In the genomic region with DNA sequence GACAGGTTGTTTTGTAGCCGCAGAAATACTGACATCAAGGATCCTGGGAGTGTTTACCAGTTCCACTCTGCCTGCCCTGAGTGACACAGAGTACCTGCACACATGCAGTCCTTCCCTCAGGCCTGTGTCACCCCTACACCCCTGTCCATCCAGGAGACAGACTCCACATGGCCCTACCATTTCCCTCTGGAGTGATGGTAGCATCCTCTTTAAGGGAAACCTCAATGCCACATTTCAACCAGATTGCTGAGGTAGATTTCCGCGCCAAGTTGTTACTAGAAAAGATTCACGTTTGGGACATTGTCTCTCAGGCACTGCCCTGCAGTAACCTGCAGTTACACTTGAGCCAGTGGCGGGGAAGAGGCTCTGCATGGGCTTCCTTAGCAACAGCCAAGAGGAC, we compare ENCODE assay signal across 24 mouse cellular contexts.
A peak's percentile ranks its signal among the peaks of the same experiment; 100 is the strongest.
DNase-seq lines count a peak whose midpoint lies in the region; ATAC-seq and TF ChIP-seq lines count a peak whose summit lies in the region.
"Had no signal": no experiment of that assay in that cellular context is flagged by ENCODE, and none has a peak within 500 bp of the region (broad histone marks: within the 10 kb centered on the region; RNA-seq: fewer than 3 reads in every experiment).

No protein-coding gene starts in this region.

- H3K36me3 ChIP-seq in heart, embryonic 12.5 days = peaks cover 4% of the 10 kb centered on the region; the same call in 1 of the 2 replicates
- H3K36me3 ChIP-seq in liver, embryonic 13.5 days = peaks cover 6% of the 10 kb centered on the region; the same call in 1 of the 2 replicates
- no peaks in the 10 kb centered on the region; the same call in 1 of the 2 replicates for H3K36me3 ChIP-seq in liver, embryonic 11.5 days (ENCODE audit: control insufficient read depth, insufficient read depth, low read length)
- H3K36me3 ChIP-seq in midbrain, embryonic 15.5 days (replicated peaks) = no peaks in the 10 kb centered on the region
- no peaks in the 10 kb centered on the region for H3K36me3 ChIP-seq in midbrain, embryonic 16.5 days (ENCODE audit: control insufficient read depth, insufficient read depth, low read length)
- H3K36me3 ChIP-seq: embryonic facial prominence, embryonic 15.5 days; G1E had no signal

- TF ChIP-seq CTCF in olfactory bulb, adult 2 months (IDR thresholded peaks at IDR 0.05; ENCODE audit: insufficient read depth, low read depth, low read length) = no peak

- no peaks in the 10 kb centered on the region for H3K27me3 ChIP-seq in heart, embryonic 12.5 days (replicated peaks)
- H3K27me3 ChIP-seq in liver, embryonic 13.5 days = no peaks in the 10 kb centered on the region
- H3K27me3 ChIP-seq in liver, embryonic 11.5 days (replicated peaks; ENCODE audit: control insufficient read depth, insufficient read depth, low read length) = no peaks in the 10 kb centered on the region
- H3K27me3 ChIP-seq in midbrain, embryonic 15.5 days (replicated peaks) = no peaks in the 10 kb centered on the region
- no peaks in the 10 kb centered on the region for H3K27me3 ChIP-seq in midbrain, embryonic 16.5 days (ENCODE audit: control insufficient read depth, insufficient read depth, low read depth, low read length)
- H3K27me3 ChIP-seq: embryonic facial prominence, embryonic 15.5 days had no signal

- H3K9ac ChIP-seq in heart, embryonic 12.5 days = no peak overlapping the region
- no peak overlapping the region for H3K9ac ChIP-seq in liver, embryonic 13.5 days
- no peak overlapping the region for H3K9ac ChIP-seq in liver, embryonic 11.5 days (ENCODE audit: low read depth, low read length)
- no peak overlapping the region for H3K9ac ChIP-seq in midbrain, embryonic 15.5 days
- no peak overlapping the region for H3K9ac ChIP-seq in midbrain, embryonic 16.5 days (ENCODE audit: low read depth, low read length)
- H3K9ac ChIP-seq: embryonic facial prominence, embryonic 15.5 days had no signal

- H3K4me2 ChIP-seq in heart, embryonic 12.5 days = no peak overlapping the region
- no peak overlapping the region for H3K4me2 ChIP-seq in liver, embryonic 13.5 days
- H3K4me2 ChIP-seq in liver, embryonic 11.5 days = no peak overlapping the region
- H3K4me2 ChIP-seq in midbrain, embryonic 15.5 days = no peak overlapping the region
- H3K4me2 ChIP-seq in midbrain, embryonic 16.5 days (ENCODE audit: low read length) = no peak overlapping the region
- H3K4me2 ChIP-seq: embryonic facial prominence, embryonic 15.5 days had no signal

- DNase-seq in heart, adult 11 months = peak; percentile 64
- no peak for DNase-seq in liver, embryonic 13.5 days
- DNase-seq in liver, embryonic 11.5 days (ENCODE audit: low spot score) = no peak
- no peak for DNase-seq in thymus, adult 18-20 months
- DNase-seq: adrenal gland, postnatal 10 days; B cell, adult 2 months; cerebellum, adult 11 months; cerebellum, adult 8-10 months; cerebellum, postnatal 14 days; embryo, embryonic 11 days; gastrocnemius, adult 2 months; gastrocnemius, postnatal 25 days; heart, postnatal 10 days; heart, postnatal 4 days had no signal

- no peak for ATAC-seq in heart, embryonic 12.5 days (ENCODE audit: insufficient number of reproducible peaks, low FRiP score)
- no peak for ATAC-seq in liver, embryonic 13.5 days (ENCODE audit: low read depth)
- ATAC-seq in liver, embryonic 11.5 days (replicated peaks; ENCODE audit: low FRiP score) = no peak
- no peak for ATAC-seq in midbrain, embryonic 15.5 days (replicated peaks)
- no peak for ATAC-seq in midbrain, embryonic 16.5 days
- ATAC-seq: CD4-positive, CD25-positive, alpha-beta regulatory T cell, adult 4 months; forebrain, embryonic 14.5 days had no signal

- WGBS in heart, embryonic 12.5 days = 71% methylated on average over 5 of the region's 5 CpGs
- WGBS in liver, embryonic 13.5 days (ENCODE audit: insufficient replicate concordance) = 78% methylated on average over 5 of the region's 5 CpGs
- WGBS in liver, embryonic 11.5 days = 73% methylated on average over 5 of the region's 5 CpGs
- WGBS in midbrain, embryonic 15.5 days = 85% methylated on average over 5 of the region's 5 CpGs
- 80% methylated on average over 5 of the region's 5 CpGs for WGBS in midbrain, embryonic 16.5 days
- WGBS in olfactory bulb, adult 2 months = 85% methylated on average over 5 of the region's 5 CpGs

- no peak overlapping the region for H3K27ac ChIP-seq in heart, embryonic 12.5 days (ENCODE audit: poor library complexity, severe bottlenecking)
- H3K27ac ChIP-seq in liver, embryonic 13.5 days = peak overlapping the region; percentile 25; the same call in 1 of the 2 replicates
- no peak overlapping the region for H3K27ac ChIP-seq in liver, embryonic 11.5 days (ENCODE audit: low read depth, low read length)
- peak overlapping the region; percentile 2; the same call in 1 of the 2 replicates for H3K27ac ChIP-seq in midbrain, embryonic 15.5 days
- no peak overlapping the region for H3K27ac ChIP-seq in midbrain, embryonic 16.5 days (ENCODE audit: low read length)
- peak overlapping the region; percentile 4; the same call in 1 of the 2 replicates for H3K27ac ChIP-seq in olfactory bulb, adult 2 months (ENCODE audit: insufficient read depth, low read depth, low read length)
- H3K27ac ChIP-seq: embryonic facial prominence, embryonic 15.5 days; forebrain, embryonic 10.5 days had no signal

- no peak overlapping the region for H3K4me3 ChIP-seq in heart, embryonic 12.5 days
- H3K4me3 ChIP-seq in liver, embryonic 13.5 days (replicated peaks) = no peak overlapping the region
- H3K4me3 ChIP-seq in liver, embryonic 11.5 days (ENCODE audit: low read depth, low read length) = no peak overlapping the region
- no peak overlapping the region for H3K4me3 ChIP-seq in midbrain, embryonic 15.5 days
- H3K4me3 ChIP-seq in midbrain, embryonic 16.5 days (ENCODE audit: low read depth, low read length) = no peak overlapping the region
- H3K4me3 ChIP-seq in olfactory bulb, adult 2 months (ENCODE audit: insufficient read depth, low read depth, low read length) = no peak overlapping the region
- H3K4me3 ChIP-seq: embryonic facial prominence, embryonic 15.5 days; erythroblast, embryonic 14.5 days; forebrain, embryonic 10.5 days; gastrocnemius, adult 2 months had no signal

- peaks cover 47% of the 10 kb centered on the region for H3K4me1 ChIP-seq in heart, embryonic 12.5 days (replicated peaks)
- peaks cover 69% of the 10 kb centered on the region for H3K4me1 ChIP-seq in liver, embryonic 13.5 days (replicated peaks)
- H3K4me1 ChIP-seq in liver, embryonic 11.5 days (replicated peaks; ENCODE audit: control insufficient read depth, insufficient read depth, low read length) = peaks cover 34% of the 10 kb centered on the region
- peaks cover 23% of the 10 kb centered on the region for H3K4me1 ChIP-seq in midbrain, embryonic 15.5 days
- peaks cover 15% of the 10 kb centered on the region for H3K4me1 ChIP-seq in midbrain, embryonic 16.5 days (ENCODE audit: control insufficient read depth, insufficient read depth, low read length)
- peaks cover 32% of the 10 kb centered on the region for H3K4me1 ChIP-seq in olfactory bulb, adult 2 months (ENCODE audit: control insufficient read depth, insufficient read depth, low read length)

- H3K9me3 ChIP-seq in heart, embryonic 12.5 days (replicated peaks) = peaks cover 4% of the 10 kb centered on the region
- 0 out of 2 replicates have a peak, but pooled peaks cover 4% of the 10 kb centered on the region for H3K9me3 ChIP-seq in liver, embryonic 13.5 days (replicated peaks)
- no peaks in the 10 kb centered on the region for H3K9me3 ChIP-seq in liver, embryonic 11.5 days (ENCODE audit: control insufficient read depth, low read length)
- no peaks in the 10 kb centered on the region for H3K9me3 ChIP-seq in midbrain, embryonic 15.5 days
- H3K9me3 ChIP-seq in midbrain, embryonic 16.5 days (replicated peaks; ENCODE audit: control insufficient read depth, low read length, poor library complexity, severe bottlenecking) = no peaks in the 10 kb centered on the region; the same call in 1 of the 2 replicates
- H3K9me3 ChIP-seq: embryonic facial prominence, embryonic 15.5 days; forebrain, embryonic 10.5 days had no signal

- TF ChIP-seq POLR2A in olfactory bulb, adult 2 months (IDR thresholded peaks at IDR 0.05; ENCODE audit: insufficient read depth, low read depth, low read length) = no peak

Comparison
In these comparisons a context has a peak if more than half of its experiments do, and no peak if none do; other contexts are left out.
1. H3K27ac ChIP-seq: peak in liver, embryonic 13.5 days (single experiment), midbrain, embryonic 15.5 days (single experiment) and olfactory bulb, adult 2 months (single experiment); none in heart, embryonic 12.5 days (single experiment), liver, embryonic 11.5 days (single experiment) and midbrain, embryonic 16.5 days (single experiment).